Mouse (Mus musculus) CD4-positive, CD25-positive, alpha-beta regulatory T cell, adult 4 months (primary cell): ENCODE measurements around the gene Wdr82. TPM values are rescaled to one million over a fixed set of nuclear protein-coding genes. Genes with fewer than 3 reads are reported as not detected.
A peak's percentile ranks its signal among the peaks of the same experiment; 100 is the strongest.
"Not testable (repeated sequence)": the region's sequence is repeated elsewhere in the genome, so short reads cannot be mapped to it uniquely, and the experiment has no call there.

Source experiments
- ATAC-seq: one replicate; pipeline ENCODE4 v1.8.0; 2017
- polyA plus RNA-seq, 2 experiments: library from polyadenylated mRNA; unstranded; fragments of 100-300 nt; shearing (Covaris generic); gene quantifications; one replicate each; pipeline ENCODE4 v1.2.1; 2017

Wdr82 gene
- polyA plus RNA-seq, 2 experiments from 2014 or later: 46.5 to 47.3 TPM

GRCm38 (mm10) chr9:106166709-106167108 lies 4.0 kb upstream of the Wdr82 start:
- ATAC-seq: no peak

DNA sequence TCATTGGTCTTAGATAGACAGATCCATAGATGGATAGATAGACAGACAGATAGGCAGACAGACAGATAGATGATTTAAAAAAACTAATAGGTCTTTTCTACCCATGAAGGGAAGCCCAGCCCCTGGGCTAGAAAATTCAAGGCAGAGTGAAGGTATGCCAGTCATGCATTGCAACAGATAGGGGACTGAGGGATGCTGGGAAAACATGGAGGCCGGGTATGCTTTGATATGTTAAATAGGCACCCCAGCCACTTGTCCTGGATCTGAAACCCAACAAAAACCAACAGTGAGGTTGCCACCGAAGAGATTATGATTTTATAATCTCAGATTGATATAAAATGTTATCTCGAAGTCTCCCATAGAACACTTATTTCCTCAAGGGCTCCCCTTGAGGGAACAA lies 3.5 kb upstream of the Wdr82 start:
- no peak for ATAC-seq

DNA sequence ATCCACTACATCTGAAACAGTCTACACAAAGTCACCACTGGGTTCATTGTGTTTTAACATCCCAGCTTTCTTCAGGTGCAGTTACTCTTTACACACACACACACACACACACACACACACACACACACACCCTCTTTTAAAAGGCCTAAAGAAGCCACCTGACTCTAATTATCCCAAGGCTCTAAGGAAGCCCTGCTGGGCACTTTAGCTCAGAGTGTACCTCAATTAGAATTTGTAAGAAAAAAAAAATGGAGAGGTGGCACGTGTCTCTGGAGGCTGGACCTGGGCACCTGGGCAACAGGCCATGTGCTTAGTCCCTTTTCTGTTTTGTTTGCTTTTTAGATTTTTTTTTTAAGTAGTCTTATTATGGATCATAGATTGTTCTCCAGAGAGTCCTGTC lies 3.0 kb upstream of the Wdr82 start:
- no peak for ATAC-seq

DNA sequence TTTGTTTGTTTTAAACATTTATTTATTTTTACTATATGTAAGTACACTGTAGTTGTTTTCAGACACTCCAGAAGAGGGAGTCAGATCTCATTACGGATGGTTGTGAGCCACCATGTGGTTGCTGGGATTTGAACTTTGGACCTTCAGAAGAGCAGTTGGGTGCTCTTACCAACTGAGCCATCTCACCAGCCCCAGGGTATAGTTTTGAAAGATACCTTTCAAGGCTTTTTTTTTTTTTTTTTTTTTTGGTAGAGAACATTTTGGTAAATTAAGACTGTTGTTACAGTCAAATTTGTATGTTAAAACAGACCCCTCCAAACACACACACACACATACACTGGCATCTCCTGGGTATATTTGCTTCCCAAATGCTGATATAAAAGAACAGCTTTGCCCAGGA lies 1.7 kb upstream of the Wdr82 start:
- not testable (repeated sequence) for ATAC-seq

GRCm38 (mm10) chr9:106169917-106170316 lies 811 bp upstream of the Wdr82 start:
- ATAC-seq: no peak

DNA sequence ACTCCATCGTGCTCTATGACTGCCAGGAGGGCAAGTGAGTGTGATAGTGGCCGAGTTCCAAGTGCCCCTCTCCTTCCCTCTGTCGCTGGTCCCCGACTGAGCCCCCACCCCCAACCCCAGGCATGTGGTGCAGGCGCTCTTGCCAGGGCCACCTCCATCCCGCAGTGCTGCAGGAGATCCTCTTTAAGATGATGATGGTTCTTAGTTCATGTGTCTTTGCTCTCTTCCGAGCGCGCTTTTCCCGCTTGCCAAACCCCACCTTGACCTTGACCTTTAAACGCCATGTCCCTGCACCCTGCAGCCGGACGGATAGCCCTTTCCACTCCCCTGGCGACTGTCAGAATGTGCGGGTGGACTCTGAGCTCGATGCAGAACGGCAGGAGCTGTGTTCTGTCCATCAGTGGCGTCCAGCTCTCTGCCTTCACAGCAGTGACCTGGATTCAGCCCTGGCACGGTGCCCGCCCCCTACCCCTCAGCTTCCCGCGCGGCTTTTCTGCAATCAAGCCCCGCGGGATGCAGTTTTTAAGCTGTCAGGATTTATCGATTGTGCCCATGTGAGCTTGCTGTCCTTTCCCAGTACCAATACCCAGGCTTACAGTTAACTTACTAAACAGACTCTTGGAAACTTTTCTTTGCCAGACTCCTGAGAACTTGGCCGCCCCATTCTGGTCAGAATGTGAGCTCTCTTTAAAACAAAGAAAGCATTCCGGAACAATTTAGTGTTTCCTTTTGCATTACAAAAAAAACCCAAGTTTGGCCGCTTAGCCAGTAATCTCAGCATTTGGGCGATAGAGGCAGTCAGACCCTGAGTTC lies 824 bp downstream of the Wdr82 start:
- ATAC-seq: peak; percentile 3

GRCm38 (mm10) chr9:106172527-106172926 lies 1.8 kb downstream of the Wdr82 start:
- no peak for ATAC-seq

DNA sequence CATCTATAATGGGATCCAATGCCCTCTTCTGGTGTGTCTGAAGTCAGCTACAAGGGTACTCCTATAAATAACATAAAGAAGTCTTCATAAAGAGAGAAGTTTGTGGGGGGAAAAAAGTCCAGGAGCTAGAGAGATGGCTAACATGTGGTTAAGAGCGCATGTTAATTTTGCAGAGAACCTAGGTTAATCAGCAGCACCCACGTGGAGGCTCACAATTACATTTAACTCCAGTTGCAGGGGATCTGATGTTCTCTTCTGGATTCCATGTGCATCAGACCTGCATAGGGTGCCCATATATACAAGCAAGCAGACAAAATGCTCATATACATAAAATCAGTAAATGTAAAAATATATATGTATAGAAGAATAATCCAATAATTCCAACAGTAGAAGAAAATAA lies 2.6 kb downstream of the Wdr82 start:
- no peak for ATAC-seq

- peak; percentile 7 for ATAC-seq
Observed at GRCm38 (mm10) chr9:106175552-106176200, 4.9 kb downstream of the Wdr82 start.

DNA sequence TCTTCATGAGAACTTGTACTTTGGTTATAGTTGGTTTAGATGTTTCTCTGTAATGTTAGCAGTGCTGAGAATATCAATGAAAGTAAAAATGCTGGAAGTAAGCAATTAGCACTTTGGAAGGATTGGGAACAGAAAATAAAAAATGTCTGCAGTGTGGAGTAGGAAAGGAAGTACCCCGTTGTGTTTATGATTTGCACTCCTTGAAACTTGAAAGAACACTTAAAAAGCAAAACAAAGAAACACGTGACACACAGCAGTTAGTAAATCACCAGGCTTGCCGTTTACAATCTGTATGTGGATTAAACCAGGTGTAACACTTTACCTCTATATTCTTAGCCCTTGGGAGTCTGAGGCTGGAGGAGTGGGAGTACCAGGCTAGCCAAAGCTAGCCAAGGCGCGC lies 6.0 kb downstream of the Wdr82 start:
- peak; percentile 23 for ATAC-seq

DNA sequence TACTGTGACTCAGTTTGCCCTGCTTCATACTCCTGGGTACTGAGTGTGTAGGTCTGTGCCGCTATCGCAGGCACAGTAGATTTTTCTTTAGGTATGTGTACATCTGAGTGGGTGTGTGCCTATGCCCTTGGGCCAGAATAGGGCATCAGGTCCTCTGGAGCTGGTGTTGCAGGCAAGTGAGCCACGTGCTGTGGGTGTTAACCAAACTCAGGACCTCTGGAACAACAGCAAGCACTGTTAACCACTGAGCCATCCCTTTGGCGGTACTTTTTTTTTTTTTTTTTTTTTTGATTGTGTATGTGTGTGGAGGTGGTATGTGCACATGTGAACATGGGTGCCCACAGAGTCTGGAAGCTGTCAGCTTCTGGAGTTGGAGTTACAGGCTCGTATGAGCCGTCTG lies 7.1 kb downstream of the Wdr82 start:
- ATAC-seq: no peak

- ATAC-seq: no peak
Observed at GRCm38 (mm10) chr9:106179454-106179853, 8.7 kb downstream of the Wdr82 start.

DNA sequence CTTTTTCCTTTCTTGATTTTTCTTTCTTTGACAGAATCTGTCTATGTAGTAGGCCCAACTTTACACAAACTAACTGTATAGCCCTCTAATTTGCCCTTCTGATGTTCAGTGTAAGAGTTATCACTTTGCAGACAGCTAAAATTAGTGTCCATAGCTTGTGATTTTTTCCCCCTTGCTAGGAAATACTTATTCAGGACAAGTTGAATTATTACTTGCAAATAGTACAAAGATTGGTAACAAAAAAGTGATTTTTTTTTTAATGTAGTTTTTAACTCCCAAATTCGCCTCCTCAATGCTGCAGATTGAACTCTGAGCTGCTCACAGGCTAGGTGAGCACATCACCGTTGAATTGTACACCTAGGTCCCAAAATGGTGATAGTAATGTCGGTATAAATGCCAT lies 9.2 kb downstream of the Wdr82 start:
- ATAC-seq: no peak

- ATAC-seq: peak; percentile 62
Observed at GRCm38 (mm10) chr9:106182146-106182545, 11.4 kb downstream of the Wdr82 start.

DNA sequence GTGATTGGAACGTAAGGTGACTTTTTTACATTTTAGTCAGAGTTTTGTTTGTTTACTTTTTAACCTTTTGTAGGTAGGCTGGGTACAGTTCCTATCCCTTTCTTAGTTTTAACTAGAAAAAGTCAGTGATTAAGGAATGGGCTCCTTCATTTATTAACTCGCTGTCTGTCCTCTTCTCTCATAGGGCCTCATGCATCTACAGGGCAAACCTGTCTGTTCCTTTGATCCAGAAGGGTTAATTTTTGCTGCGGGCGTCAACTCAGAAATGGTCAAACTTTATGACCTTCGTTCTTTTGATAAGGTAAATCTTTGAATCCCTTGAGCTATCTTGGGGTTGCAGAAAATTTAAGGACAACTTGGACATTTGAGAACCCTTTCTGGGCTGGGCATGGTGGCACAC lies 13.3 kb downstream of the Wdr82 start:
- no peak for ATAC-seq

DNA sequence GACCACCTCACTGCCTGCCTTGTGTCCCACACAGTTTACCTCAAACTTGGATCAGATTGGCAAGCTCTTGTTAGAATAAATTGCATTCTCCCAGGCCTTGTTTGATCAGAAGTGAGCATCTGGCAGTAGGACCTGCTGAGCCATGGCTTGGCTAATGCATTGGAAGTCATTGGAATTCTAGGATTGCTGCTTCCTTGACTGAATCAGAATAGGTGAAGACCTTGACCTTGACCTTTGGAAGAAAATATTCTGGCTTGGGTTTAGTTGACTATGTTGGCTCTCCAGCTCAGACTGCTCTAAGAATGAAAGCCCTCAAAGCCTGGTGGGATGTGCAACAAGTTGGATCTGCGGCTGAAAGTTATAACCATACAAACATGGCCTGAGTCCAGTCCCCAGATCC lies 20.6 kb downstream of the Wdr82 start:
- no peak for ATAC-seq

DNA sequence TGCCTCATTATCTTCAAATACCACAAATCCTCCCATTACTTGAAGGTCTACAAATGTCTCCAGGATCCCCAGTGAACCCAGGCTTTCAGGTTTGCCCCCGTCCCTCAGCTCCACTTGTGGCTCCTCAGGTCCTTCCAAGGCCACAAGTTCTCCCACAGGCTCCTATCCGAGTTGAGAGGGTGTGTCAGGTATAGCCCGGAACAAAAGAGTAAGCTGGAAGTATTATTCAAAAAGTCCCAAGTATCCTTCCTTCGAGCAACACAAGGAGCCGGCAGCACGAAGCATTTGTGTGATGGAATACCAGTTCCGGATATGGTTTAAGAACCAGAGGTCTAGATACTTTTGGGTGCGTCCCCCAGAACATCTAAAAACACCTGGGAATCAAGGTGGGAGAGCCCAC lies 21.3 kb downstream of the Wdr82 start:
- ATAC-seq: no peak

- peak; percentile 67 for ATAC-seq
Observed at GRCm38 (mm10) chr9:106192998-106193397, 22.3 kb downstream of the Wdr82 start.

GRCm38 (mm10) chr9:106193930-106194807 lies 23.4 kb downstream of the Wdr82 start:
- ATAC-seq: peak; percentile 38

GRCm38 (mm10) chr9:106195693-106196092 lies 25.0 kb downstream of the Wdr82 start:
- no peak for ATAC-seq

DNA sequence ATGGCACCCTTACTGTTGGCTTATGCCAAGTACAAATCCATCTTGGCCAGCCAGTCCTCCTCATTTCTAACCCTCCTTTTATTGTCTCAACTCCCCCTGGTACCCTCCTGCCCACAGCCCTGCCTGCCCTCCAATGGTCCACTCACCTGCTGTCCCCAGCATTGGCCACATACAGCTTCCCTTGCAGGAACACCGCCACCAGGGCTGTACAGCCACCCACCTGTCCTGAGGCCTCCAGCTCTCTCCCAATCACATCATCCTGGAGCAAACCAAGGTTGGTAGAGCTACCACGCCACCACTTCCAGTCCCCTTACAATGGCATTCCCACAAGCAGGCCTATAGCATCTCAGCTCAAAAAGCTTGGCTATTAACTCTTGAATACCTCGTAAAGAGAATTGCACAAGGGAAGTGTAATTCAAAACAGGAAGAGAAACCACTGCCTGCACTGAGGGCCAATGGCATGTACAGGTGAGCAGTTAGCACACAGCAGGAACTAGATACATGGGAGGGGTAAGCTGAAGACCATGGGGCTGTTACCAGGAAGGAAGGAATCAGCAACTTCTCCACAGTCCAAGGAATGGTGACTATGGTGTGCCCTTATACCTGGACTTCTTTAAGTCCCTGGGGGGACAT lies 26.5 kb downstream of the Wdr82 start:
- peak; percentile 40 for ATAC-seq

DNA sequence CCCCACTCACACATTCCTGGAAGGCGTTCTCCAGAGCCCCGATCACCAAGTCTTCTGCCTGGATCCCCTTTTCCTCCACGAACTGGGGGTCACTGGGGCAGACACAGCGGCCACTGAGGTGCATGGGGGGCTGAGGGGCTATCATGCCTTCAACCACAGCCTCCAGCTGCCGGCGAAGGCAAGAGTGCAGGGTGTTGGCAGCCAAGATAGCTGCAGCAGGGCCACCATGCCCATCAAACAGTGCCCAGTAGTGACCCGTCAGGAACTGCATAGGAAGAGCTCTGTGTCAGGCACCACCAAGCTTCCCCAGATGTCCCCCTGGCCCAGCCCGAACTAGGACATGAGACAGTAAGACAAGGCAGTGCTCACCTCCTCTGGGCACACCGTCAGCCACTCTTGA lies 27.0 kb downstream of the Wdr82 start:
- ATAC-seq: no peak

- ATAC-seq: no peak
Observed at GRCm38 (mm10) chr9:106198962-106199458, 28.3 kb downstream of the Wdr82 start.
